ENCODE assay signal across 19 mouse cellular contexts in the genomic region with DNA sequence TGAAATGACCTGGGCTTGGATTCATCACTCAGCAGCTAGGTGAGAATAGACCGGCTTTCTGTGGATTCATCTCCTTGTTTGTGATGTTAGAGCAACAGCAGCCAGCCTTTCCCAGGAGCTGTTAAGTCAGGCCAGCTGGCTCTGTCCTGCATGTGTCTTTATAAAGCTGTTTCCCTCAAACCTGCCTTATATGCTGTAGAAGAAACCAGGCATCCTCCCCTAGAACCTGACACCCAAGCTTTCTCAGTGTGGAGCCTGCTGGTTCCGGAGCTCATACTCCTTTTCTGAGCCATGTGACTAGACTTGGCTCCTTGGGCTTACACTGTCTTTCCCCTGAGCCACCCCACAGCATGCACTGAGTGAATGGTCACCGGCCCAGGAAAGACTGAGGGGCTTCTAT. TPM values are rescaled to one million over a fixed set of nuclear protein-coding genes. Genes with fewer than 3 reads are reported as not detected.
DNase-seq lines count a peak whose midpoint lies in the region; ATAC-seq and TF ChIP-seq lines count a peak whose summit lies in the region.
"Had no signal": no experiment of that assay in that cellular context is flagged by ENCODE, and none has a peak within 500 bp of the region (broad histone marks: within the 10 kb centered on the region; RNA-seq: fewer than 3 reads in every experiment).

No protein-coding gene starts in this region.

- H3K9me3 ChIP-seq in forebrain, embryonic 15.5 days, result no peaks in the 10 kb centered on the region
- no peaks in the 10 kb centered on the region for H3K9me3 ChIP-seq in forebrain, embryonic 12.5 days
- H3K9me3 ChIP-seq in forebrain, embryonic 16.5 days (ENCODE audit: control insufficient read depth, low read length), result no peaks in the 10 kb centered on the region
- H3K9me3 ChIP-seq: heart, embryonic 12.5 days; hindbrain, embryonic 10.5 days; liver, embryonic 12.5 days; midbrain, embryonic 10.5 days; neural tube, embryonic 15.5 days had no signal

- H3K9ac ChIP-seq in forebrain, embryonic 15.5 days (replicated peaks), result no peak overlapping the region
- H3K9ac ChIP-seq in forebrain, embryonic 12.5 days, result no peak overlapping the region
- H3K9ac ChIP-seq in forebrain, embryonic 16.5 days (replicated peaks; ENCODE audit: low read depth, low read length), result no peak overlapping the region
- H3K9ac ChIP-seq: heart, embryonic 12.5 days; liver, embryonic 12.5 days; neural tube, embryonic 15.5 days had no signal

- no peak for TF ChIP-seq CTCF in left cerebral cortex, adult 2 months (IDR thresholded peaks at IDR 0.05)

- 0 out of 2 replicates have a peak, but pooled peaks cover 4% of the 10 kb centered on the region for H3K36me3 ChIP-seq in forebrain, embryonic 15.5 days
- H3K36me3 ChIP-seq in forebrain, embryonic 12.5 days (replicated peaks), result peaks cover 36% of the 10 kb centered on the region
- no peaks in the 10 kb centered on the region for H3K36me3 ChIP-seq in forebrain, embryonic 16.5 days (ENCODE audit: control insufficient read depth, insufficient read depth)

- DNase-seq in left cerebral cortex, adult 2 months (ENCODE audit: extremely low spot score in 1 of 2, low spot score in 2 of 2), result no peak
- DNase-seq in left cerebral cortex, postnatal 4 days, result no peak
- peak; percentile 42 for DNase-seq in telencephalon, adult 2 months (ENCODE audit: low read depth, low spot score)
- DNase-seq in adrenal gland, adult 18-20 months (ENCODE audit: low spot score in 2 of 2), result no peak
- DNase-seq: adrenal gland, postnatal 36 days; heart, postnatal 10 days; lung, adult 18-20 months; lung, postnatal 10 days; right cerebral cortex, adult 18-20 months; right cerebral cortex, postnatal 4 days had no signal

- ATAC-seq in forebrain, embryonic 15.5 days (replicated peaks), result no peak
- no peak for ATAC-seq in forebrain, embryonic 12.5 days (ENCODE audit: low FRiP score)
- 0 out of 2 replicates have a peak, but pooled peaks have one; percentile 10 for ATAC-seq in forebrain, embryonic 16.5 days
- ATAC-seq: intestine, postnatal 0 days; liver, embryonic 12.5 days had no signal

- no peaks in the 10 kb centered on the region for H3K27me3 ChIP-seq in forebrain, embryonic 15.5 days
- H3K27me3 ChIP-seq in forebrain, embryonic 12.5 days, result no peaks in the 10 kb centered on the region
- H3K27me3 ChIP-seq in forebrain, embryonic 16.5 days (replicated peaks; ENCODE audit: control insufficient read depth, insufficient read depth, low read length), result no peaks in the 10 kb centered on the region
- H3K27me3 ChIP-seq: heart, embryonic 12.5 days; liver, embryonic 12.5 days; neural tube, embryonic 15.5 days had no signal

- WGBS in forebrain, embryonic 15.5 days, result 67% methylated on average over 3 of the region's 3 CpGs
- 69% methylated on average over 3 of the region's 3 CpGs for WGBS in forebrain, embryonic 12.5 days
- 79% methylated on average over 3 of the region's 3 CpGs for WGBS in forebrain, embryonic 16.5 days

- H3K27ac ChIP-seq in forebrain, embryonic 15.5 days (replicated peaks), result 0 out of 2 replicates have a peak overlapping the region, but pooled peaks have one; percentile 12
- no peak overlapping the region for H3K27ac ChIP-seq in forebrain, embryonic 12.5 days
- H3K27ac ChIP-seq in left cerebral cortex, adult 2 months, result peak overlapping the region; percentile 72
- H3K27ac ChIP-seq in forebrain, embryonic 16.5 days (ENCODE audit: low read length), result no peak overlapping the region
- H3K27ac ChIP-seq: hindbrain, embryonic 10.5 days; liver, embryonic 12.5 days; midbrain, embryonic 10.5 days; neural tube, embryonic 15.5 days had no signal

- intact Hi-C loops in left cerebral cortex, adult 2 months (cut with DNase I), result no loop called here
- intact Hi-C loops in left cerebral cortex, postnatal 4 days (cut with DNase I), result no loop called here

- H3K4me3 ChIP-seq in forebrain, embryonic 15.5 days, result no peak overlapping the region
- H3K4me3 ChIP-seq in forebrain, embryonic 12.5 days (replicated peaks), result no peak overlapping the region
- H3K4me3 ChIP-seq in left cerebral cortex, adult 2 months, result no peak overlapping the region
- H3K4me3 ChIP-seq in forebrain, embryonic 16.5 days (replicated peaks; ENCODE audit: low read length), result no peak overlapping the region
- H3K4me3 ChIP-seq: heart, embryonic 12.5 days; hindbrain, embryonic 10.5 days; liver, embryonic 12.5 days; midbrain, embryonic 10.5 days; neural tube, embryonic 15.5 days had no signal

- H3K4me2 ChIP-seq in forebrain, embryonic 15.5 days (replicated peaks), result no peak overlapping the region
- H3K4me2 ChIP-seq in forebrain, embryonic 12.5 days, result no peak overlapping the region
- H3K4me2 ChIP-seq in forebrain, embryonic 16.5 days (ENCODE audit: low read length), result no peak overlapping the region
- H3K4me2 ChIP-seq: heart, embryonic 12.5 days; liver, embryonic 12.5 days; neural tube, embryonic 15.5 days had no signal

- peaks cover 26% of the 10 kb centered on the region for H3K4me1 ChIP-seq in forebrain, embryonic 15.5 days
- no peaks in the 10 kb centered on the region; the same call in 1 of the 2 replicates for H3K4me1 ChIP-seq in forebrain, embryonic 12.5 days
- H3K4me1 ChIP-seq in forebrain, embryonic 16.5 days (replicated peaks; ENCODE audit: control insufficient read depth, insufficient read depth, low read length), result peaks cover 19% of the 10 kb centered on the region
- H3K4me1 ChIP-seq: heart, embryonic 12.5 days; liver, embryonic 12.5 days had no signal

RNA-seq across cellular contexts. Expression of a gene that starts 8.7 kb away (rescaled TPM):
- polyA plus RNA-seq in forebrain, embryonic 15.5 days (2015; fragmentation: Nextera tagmentation; extraction: Ambion mirVana), result 6.5 and 7.9 TPM in 2 replicates
- 6.1 and 8.3 TPM in 2 replicates for polyA plus RNA-seq in forebrain, embryonic 12.5 days (2016; fragmentation: Nextera tagmentation; extraction: Ambion mirVana)
- 10 to 100 TPM; 12.6 to 13.2 TPM for total RNA-seq in left cerebral cortex, adult 2 months (2021)
- total RNA-seq in left cerebral cortex, postnatal 4 days (2021), result 10 to 100 TPM; 10.6 to 11.6 TPM
- polyA plus RNA-seq in forebrain, embryonic 16.5 days (2015; fragmentation: Nextera tagmentation; extraction: Ambion mirVana), result 7.3 and 8.1 TPM in 2 replicates
- 10 to 100 TPM; 13.2 to 34.7 TPM for total RNA-seq in adrenal gland, adult 18-20 months (2021)

RNA-seq across cellular contexts. Expression of a gene that starts 55.2 kb away (rescaled TPM):
- polyA plus RNA-seq in forebrain, embryonic 15.5 days (2015; fragmentation: Nextera tagmentation; extraction: Ambion mirVana), result 110 and 114 TPM in 2 replicates
- 124 and 130 TPM in 2 replicates for polyA plus RNA-seq in forebrain, embryonic 12.5 days (2016; fragmentation: Nextera tagmentation; extraction: Ambion mirVana)
- 100 to 1,000 TPM; 332 to 340 TPM for total RNA-seq in left cerebral cortex, adult 2 months (2021)
- total RNA-seq in left cerebral cortex, postnatal 4 days (2021), result 100 to 1,000 TPM; 185 to 200 TPM
- polyA plus RNA-seq in forebrain, embryonic 16.5 days (2015; fragmentation: Nextera tagmentation; extraction: Ambion mirVana), result 110 and 117 TPM in 2 replicates
- total RNA-seq in adrenal gland, adult 18-20 months (2021), result 100 to 1,000 TPM; 252 to 308 TPM

Comparison
In these comparisons a context has a peak if more than half of its experiments do, and no peak if none do; other contexts are left out.
1. H3K27ac ChIP-seq: peak in forebrain, embryonic 15.5 days (single experiment) and left cerebral cortex, adult 2 months (single experiment); none in forebrain, embryonic 12.5 days (single experiment) and forebrain, embryonic 16.5 days (single experiment).